Mouse (Mus musculus) left cerebral cortex, postnatal 25 days (tissue): ENCODE measurements at regions not wholly inside any gene's neighbourhood (a gene's known extent, or its start where the extent isn't known, plus 50 kb on each side); places are given as distances from the start of the nearest gene placed in this dataset.

Source experiments
- DNase-seq, 2 experiments: peaks; one replicate each; pipeline ENCODE4 v3.0.0; 2022; ENCODE audit warnings: low spot score in 2 of 2, mixed read lengths in 1 of 2
- intact Hi-C: fragments of 180-260 bp; cut with DNase I; formaldehyde crosslinking; loops from one replicate; pipeline ENCODE4 v1.15.1; 2025

- intact Hi-C loops, result no loop called here
- DNase-seq, result no peak
Measured at GRCm38 (mm10) chr3:157842872-157843271, 82.0 kb downstream of the Cth start.

- intact Hi-C loops, result no loop called here
- no peak for DNase-seq
Measured at GRCm38 (mm10) chr3:157841164-157841719, 83.6 kb downstream of the Cth start.

GRCm38 (mm10) chr3:157804307-157804706 lies 120.6 kb downstream of the Cth start:
- intact Hi-C loops, result no loop called here

GRCm38 (mm10) chr3:157803356-157803755 lies 121.5 kb downstream of the Cth start:
- no peak for DNase-seq
- intact Hi-C loops, result no loop called here

More at GRCm38 (mm10) chr3:157804307-157804706, 120.6 kb downstream of the Cth start:
- DNase-seq, result no peak

GRCm38 (mm10) chr3:157787559-157788256 lies 137.2 kb downstream of the Cth start:
- intact Hi-C loops, result no loop called here
- no peak for DNase-seq

GRCm38 (mm10) chr3:157781071-157781470 lies 143.8 kb downstream of the Cth start:
- intact Hi-C loops, result no loop called here
- no peak for DNase-seq

- intact Hi-C loops, result no loop called here
- DNase-seq, result no peak
Measured at GRCm38 (mm10) chr3:157777779-157778178, 147.1 kb downstream of the Cth start.

GRCm38 (mm10) chr3:157763487-157764199 lies 161.2 kb downstream of the Cth start:
- no peak for DNase-seq
- intact Hi-C loops, result no loop called here

- intact Hi-C loops, result no loop called here
- no peak for DNase-seq
Measured at GRCm38 (mm10) chr3:157759856-157760255, 165.0 kb downstream of the Cth start.

- DNase-seq, result no peak
- intact Hi-C loops, result no loop called here
Measured at GRCm38 (mm10) chr3:157754826-157755225, 170.1 kb downstream of the Cth start.

GRCm38 (mm10) chr3:157750266-157750665 lies 174.6 kb downstream of the Cth start:
- intact Hi-C loops, result no loop called here
- peak in 1 of 2 experiments; percentile 6 for DNase-seq

GRCm38 (mm10) chr3:157748395-157749037 lies 176.4 kb downstream of the Cth start:
- intact Hi-C loops, result no loop called here
- DNase-seq, result no peak

GRCm38 (mm10) chr3:157743000-157743399 lies 176.3 kb downstream of the Ptger3 start:
- intact Hi-C loops, result no loop called here

GRCm38 (mm10) chr3:157739628-157740294 lies 173.1 kb downstream of the Ptger3 start:
- intact Hi-C loops, result no loop called here
- no peak for DNase-seq

More at GRCm38 (mm10) chr3:157743000-157743399, 176.3 kb downstream of the Ptger3 start:
- no peak for DNase-seq

- no peak for DNase-seq
- intact Hi-C loops, result no loop called here
Measured at GRCm38 (mm10) chr3:157732136-157732940, 165.6 kb downstream of the Ptger3 start.

GRCm38 (mm10) chr3:157729711-157730367 lies 163.1 kb downstream of the Ptger3 start:
- intact Hi-C loops, result no loop called here
- no peak for DNase-seq

GRCm38 (mm10) chr3:157724542-157724941 lies 157.8 kb downstream of the Ptger3 start:
- intact Hi-C loops, result no loop called here
- no peak for DNase-seq

- DNase-seq, result no peak
- intact Hi-C loops, result no loop called here
Measured at GRCm38 (mm10) chr3:157723184-157723583, 156.5 kb downstream of the Ptger3 start.
